Mouse (Mus musculus) midbrain, embryonic 12.5 days (tissue): Measurements from ENCODE around the gene Procr. TPM values are rescaled to one million over a fixed set of nuclear protein-coding genes. Genes with fewer than 3 reads are reported as not detected.
"Not testable (repeated sequence)": the region's sequence is repeated elsewhere in the genome, so short reads cannot be mapped to it uniquely, and the experiment has no call there.

Source experiments
- ATAC-seq: fragments of 200-750 bp; cut with Nextera tagmentation; 2 replicates; pipeline ENCODE4 v1.8.0; 2017; ENCODE audit warnings: low read depth, moderate TSS enrichment, moderate library complexity; ENCODE audit not compliant: low FRiP score
- H3K27ac ChIP-seq: fragments of 300-500 bp; sonication (generic); replicated peaks from 2 replicates; pipeline ENCODE4 v1.5.1; 2016; ENCODE audit warnings: mild to moderate bottlenecking
- H3K27me3 ChIP-seq: fragments of 300-500 bp; sonication (generic); 2 replicates; pipeline ENCODE4 v1.6.1; 2016; ENCODE audit warnings: mild to moderate bottlenecking
- H3K36me3 ChIP-seq: fragments of 300-500 bp; sonication (generic); 2 replicates; pipeline ENCODE4 v1.6.1; 2016
- H3K4me1 ChIP-seq: fragments of 300-500 bp; sonication (generic); 2 replicates; pipeline ENCODE4 v1.6.1; 2016
- H3K4me2 ChIP-seq: fragments of 300-500 bp; sonication (generic); replicated peaks from 2 replicates; pipeline ENCODE4 v1.6.1; 2016; ENCODE audit warnings: mild to moderate bottlenecking, moderate library complexity
- H3K4me3 ChIP-seq: fragments of 300-500 bp; sonication (generic); 2 replicates; pipeline ENCODE4 v1.5.1; 2016; ENCODE audit warnings: mild to moderate bottlenecking
- H3K9ac ChIP-seq: fragments of 300-500 bp; sonication (generic); replicated peaks from 2 replicates; pipeline ENCODE4 v1.6.1; 2016; ENCODE audit warnings: mild to moderate bottlenecking, moderate library complexity
- H3K9me3 ChIP-seq: fragments of 300-500 bp; sonication (generic); 2 replicates; pipeline ENCODE4 v1.6.1; 2016; ENCODE audit warnings: mild to moderate bottlenecking
- WGBS: fragments of 180-500 bp; shearing (Covaris S2); methylation state at CpG from one replicate; pipeline ENCODE4 v1.1.7; 2016; 5-methylcytosine and 5-hydroxymethylcytosine counted together
- polyA plus RNA-seq: library from polyadenylated mRNA; unstranded; fragments of >200 nt; fragmentation: Nextera tagmentation; extraction: Ambion mirVana; gene quantifications from 2 replicates; pipeline ENCODE4 v1.2.1, GENCODE M21; 2016

The Procr gene
- polyA plus RNA-seq, 1 experiment from 2014 or later: 3.1 TPM

GRCm38 (mm10) chr2:155728742-155729141 lies 22.2 kb upstream of the Procr start:
- Histone ChIP-seq H3K4me3 (peak overlapping the region; percentile 80), H3K9me3 (no peaks in the 10 kb centered on the region), H3K36me3 (peaks cover 11% of the 10 kb centered on the region; the same call in 1 of the 2 replicates), H3K4me2 (peak overlapping the region; percentile 95), H3K27ac (peak overlapping the region; percentile 50), H3K9ac (peak overlapping the region; percentile 87), H3K4me1 (peaks cover 12% of the 10 kb centered on the region), H3K27me3 (no peaks in the 10 kb centered on the region; the same call in 1 of the 2 replicates)
- WGBS: 6% methylated on average over 15 of the region's 15 CpGs
- ATAC-seq: no peak

GRCm38 (mm10) chr2:155729158-155729645 lies 21.7 kb upstream of the Procr start, which contains the start of gene Edem2:
TSS of gene Edem2 (minus strand) at chr2:155729475.
- peak; percentile 98 for ATAC-seq
- under 1% methylated on average over 33 of the region's 33 CpGs for WGBS
- Histone ChIP-seq H3K9me3 (no peaks in the 10 kb centered on the region), H3K27me3 (no peaks in the 10 kb centered on the region; the same call in 1 of the 2 replicates), H3K36me3 (peaks cover 11% of the 10 kb centered on the region; the same call in 1 of the 2 replicates), H3K27ac (peak within 1 kb of the TSS; percentile 50), H3K4me3 (peak within 1 kb of the TSS; percentile 80), H3K4me2 (peak within 1 kb of the TSS; percentile 95), H3K9ac (peak within 1 kb of the TSS; percentile 87), H3K4me1 (peaks cover 12% of the 10 kb centered on the region)

- Histone ChIP-seq H3K27ac (no peak overlapping the region), H3K9ac (no peak overlapping the region), H3K4me2 (no peak overlapping the region), H3K9me3 (no peaks in the 10 kb centered on the region), H3K4me1 (no peaks in the 10 kb centered on the region), H3K36me3 (no peaks in the 10 kb centered on the region), H3K4me3 (no peak overlapping the region), H3K27me3 (no peaks in the 10 kb centered on the region; the same call in 1 of the 2 replicates)
- 87% methylated on average over 5 of the region's 5 CpGs for WGBS
- ATAC-seq: no peak
Measured at GRCm38 (mm10) chr2:155735080-155735479, 15.8 kb upstream of the Procr start.

GRCm38 (mm10) chr2:155735766-155736165 lies 15.2 kb upstream of the Procr start, which contains the start of gene Gm17581:
TSS of gene Gm17581 (minus strand) at chr2:155735866.
- not testable (repeated sequence) for H3K4me2 ChIP-seq, H3K27me3 ChIP-seq, H3K9me3 ChIP-seq, H3K4me1 ChIP-seq, H3K4me3 ChIP-seq, H3K36me3 ChIP-seq, H3K9ac ChIP-seq, H3K27ac ChIP-seq, ATAC-seq
- 83% methylated on average over 5 of the region's 5 CpGs for WGBS

- Histone ChIP-seq H3K4me3 (no peak overlapping the region), H3K4me2 (no peak overlapping the region), H3K27ac (no peak overlapping the region), H3K27me3 (no peaks in the 10 kb centered on the region), H3K9me3 (no peaks in the 10 kb centered on the region), H3K4me1 (no peaks in the 10 kb centered on the region), H3K9ac (no peak overlapping the region), H3K36me3 (no peaks in the 10 kb centered on the region)
- 82% methylated on average over 6 of the region's 6 CpGs for WGBS
- ATAC-seq: no peak
Measured at GRCm38 (mm10) chr2:155736936-155737335, 14.0 kb upstream of the Procr start.

- ATAC-seq: no peak
- Histone ChIP-seq H3K4me2 (no peak overlapping the region), H3K27me3 (no peaks in the 10 kb centered on the region), H3K9ac (no peak overlapping the region), H3K4me3 (no peak overlapping the region), H3K4me1 (no peaks in the 10 kb centered on the region), H3K27ac (no peak overlapping the region), H3K36me3 (no peaks in the 10 kb centered on the region), H3K9me3 (no peaks in the 10 kb centered on the region)
- WGBS: 74% methylated on average over 9 of the region's 9 CpGs
Measured at GRCm38 (mm10) chr2:155737803-155738202, 13.1 kb upstream of the Procr start.

GRCm38 (mm10) chr2:155742211-155742610 lies 8.7 kb upstream of the Procr start:
- Histone ChIP-seq H3K4me1 (no peaks in the 10 kb centered on the region), H3K4me3 (no peak overlapping the region), H3K9ac (no peak overlapping the region), H3K4me2 (no peak overlapping the region), H3K27me3 (no peaks in the 10 kb centered on the region), H3K27ac (no peak overlapping the region), H3K36me3 (no peaks in the 10 kb centered on the region), H3K9me3 (no peaks in the 10 kb centered on the region)
- ATAC-seq: no peak
- 90% methylated on average over 11 of the region's 11 CpGs for WGBS

- Histone ChIP-seq H3K9me3 (no peaks in the 10 kb centered on the region), H3K27me3 (no peaks in the 10 kb centered on the region), H3K4me3 (no peak overlapping the region), H3K4me2 (no peak overlapping the region), H3K9ac (no peak overlapping the region), H3K36me3 (no peaks in the 10 kb centered on the region), H3K27ac (no peak overlapping the region), H3K4me1 (no peaks in the 10 kb centered on the region)
- WGBS: 84% methylated on average over 12 of the region's 12 CpGs
- ATAC-seq: no peak
Measured at GRCm38 (mm10) chr2:155742931-155743337, 8.0 kb upstream of the Procr start.

- ATAC-seq: no peak
- H3K4me3 ChIP-seq: no peak overlapping the region
- no peaks in the 10 kb centered on the region for H3K36me3 ChIP-seq
- no peak overlapping the region for H3K27ac ChIP-seq
- H3K9ac ChIP-seq: no peak overlapping the region
- H3K9me3 ChIP-seq: no peaks in the 10 kb centered on the region
- H3K4me2 ChIP-seq: no peak overlapping the region
- H3K4me1 ChIP-seq: no peaks in the 10 kb centered on the region
- no peaks in the 10 kb centered on the region for H3K27me3 ChIP-seq
- WGBS: 93% methylated on average over 9 of the region's 9 CpGs
Measured at GRCm38 (mm10) chr2:155743351-155743750, 7.6 kb upstream of the Procr start.

- H3K9me3 ChIP-seq: no peaks in the 10 kb centered on the region
- no peaks in the 10 kb centered on the region for H3K27me3 ChIP-seq
- H3K4me1 ChIP-seq: no peaks in the 10 kb centered on the region
- no peak overlapping the region for H3K27ac ChIP-seq
- no peak overlapping the region for H3K4me3 ChIP-seq
- no peak overlapping the region for H3K9ac ChIP-seq
- no peak for ATAC-seq
- WGBS: 74% methylated on average over 3 of the region's 3 CpGs
- H3K4me2 ChIP-seq: no peak overlapping the region
- no peaks in the 10 kb centered on the region for H3K36me3 ChIP-seq
Measured at GRCm38 (mm10) chr2:155745487-155745886, 5.4 kb upstream of the Procr start.

GRCm38 (mm10) chr2:155749394-155749793 lies 1.5 kb upstream of the Procr start:
- Histone ChIP-seq H3K27ac (no peak overlapping the region), H3K9me3 (no peaks in the 10 kb centered on the region), H3K9ac (no peak overlapping the region), H3K27me3 (peaks cover 20% of the 10 kb centered on the region), H3K4me3 (no peak overlapping the region), H3K4me2 (no peak overlapping the region), H3K4me1 (peaks cover 8% of the 10 kb centered on the region), H3K36me3 (no peaks in the 10 kb centered on the region)
- WGBS: 87% methylated on average over 4 of the region's 4 CpGs
- ATAC-seq: no peak

GRCm38 (mm10) chr2:155755746-155756145 lies 4.8 kb downstream of the Procr start:
- Histone ChIP-seq H3K9me3 (no peaks in the 10 kb centered on the region), H3K27ac (no peak overlapping the region), H3K36me3 (no peaks in the 10 kb centered on the region), H3K27me3 (peaks cover 18% of the 10 kb centered on the region), H3K9ac (no peak overlapping the region), H3K4me1 (peaks cover 8% of the 10 kb centered on the region), H3K4me3 (no peak overlapping the region), H3K4me2 (no peak overlapping the region)
- 5% methylated on average over 1 of the region's 1 CpGs for WGBS
- ATAC-seq: no peak
